Mouse (Mus musculus) embryonic facial prominence, embryonic 15.5 days (tissue): Measurements from ENCODE around the gene Snapc3. TPM values are rescaled to one million over a fixed set of nuclear protein-coding genes. Genes with fewer than 3 reads are reported as not detected.

Source experiments
- ATAC-seq: fragments of 200-750 bp; cut with Nextera tagmentation; 2 replicates; pipeline ENCODE4 v1.8.0; 2017; ENCODE audit warnings: low read depth, moderate TSS enrichment; ENCODE audit not compliant: insufficient number of reproducible peaks, low FRiP score, low TSS enrichment
- H3K27ac ChIP-seq: fragments of 300-500 bp; sonication (generic); replicated peaks from 2 replicates; pipeline ENCODE4 v1.5.1; 2015; ENCODE audit warnings: mild to moderate bottlenecking, inconsistent platforms
- H3K27me3 ChIP-seq: fragments of 300-500 bp; sonication (generic); 2 replicates; pipeline ENCODE4 v1.6.1; 2015; ENCODE audit warnings: inconsistent platforms
- H3K36me3 ChIP-seq: fragments of 300-500 bp; sonication (generic); 2 replicates; pipeline ENCODE4 v1.6.1; 2015; ENCODE audit warnings: mild to moderate bottlenecking, inconsistent platforms
- H3K4me1 ChIP-seq: fragments of 300-500 bp; sonication (generic); 2 replicates; pipeline ENCODE4 v1.6.1; 2015; ENCODE audit warnings: inconsistent platforms
- H3K4me2 ChIP-seq: fragments of 300-500 bp; sonication (generic); replicated peaks from 2 replicates; pipeline ENCODE4 v1.6.1; 2015; ENCODE audit warnings: mild to moderate bottlenecking, inconsistent platforms
- H3K4me3 ChIP-seq: fragments of 300-500 bp; sonication (generic); replicated peaks from 2 replicates; pipeline ENCODE4 v1.5.1; 2015; ENCODE audit warnings: mild to moderate bottlenecking, inconsistent platforms
- H3K9ac ChIP-seq: fragments of 300-500 bp; sonication (generic); 2 replicates; pipeline ENCODE4 v1.6.1; 2015; ENCODE audit warnings: inconsistent platforms
- H3K9me3 ChIP-seq: fragments of 300-500 bp; sonication (generic); replicated peaks from 2 replicates; pipeline ENCODE4 v1.6.1; 2016; ENCODE audit warnings: inconsistent platforms
- WGBS: fragments of 180-500 bp; shearing (Covaris S2); methylation state at CpG from one replicate; pipeline ENCODE4 v1.1.7; 2015; 5-methylcytosine and 5-hydroxymethylcytosine counted together
- polyA plus RNA-seq: library from polyadenylated mRNA; unstranded; fragments of >200 nt; fragmentation: Nextera tagmentation; extraction: Ambion mirVana; gene quantifications from 2 replicates; pipeline ENCODE4 v1.2.1, GENCODE M21; 2015

The Snapc3 gene
- polyA plus RNA-seq, 1 experiment from 2014 or later: 44.8 TPM

- H3K27me3 ChIP-seq: no peaks in the 10 kb centered on the region
- no peak overlapping the region for H3K4me3 ChIP-seq
- no peaks in the 10 kb centered on the region for H3K36me3 ChIP-seq
- no peak overlapping the region for H3K27ac ChIP-seq
- H3K4me2 ChIP-seq: no peak overlapping the region
- no peak overlapping the region for H3K9ac ChIP-seq
- no peaks in the 10 kb centered on the region for H3K9me3 ChIP-seq
- no peak for ATAC-seq
- 85% methylated on average over 4 of the region's 4 CpGs for WGBS
- H3K4me1 ChIP-seq: no peaks in the 10 kb centered on the region
Observed at GRCm38 (mm10) chr4:83396346-83396745, 21.2 kb upstream of the Snapc3 start.

- no peak overlapping the region for H3K4me2 ChIP-seq
Observed at GRCm38 (mm10) chr4:83396996-83397770, 20.3 kb upstream of the Snapc3 start.

GRCm38 (mm10) chr4:83398527-83398926 lies 19.0 kb upstream of the Snapc3 start:
- Histone ChIP-seq H3K9ac (no peak overlapping the region), H3K36me3 (no peaks in the 10 kb centered on the region), H3K27me3 (no peaks in the 10 kb centered on the region), H3K4me2 (no peak overlapping the region), H3K27ac (no peak overlapping the region), H3K4me1 (no peaks in the 10 kb centered on the region), H3K4me3 (no peak overlapping the region), H3K9me3 (peaks cover 7% of the 10 kb centered on the region; the same call in 1 of the 2 replicates)
- WGBS: 81% methylated on average over 2 of the region's 2 CpGs
- ATAC-seq: no peak

More at GRCm38 (mm10) chr4:83396996-83397770, 20.3 kb upstream of the Snapc3 start:
- no peak for ATAC-seq
- Histone ChIP-seq H3K4me3 (no peak overlapping the region), H3K9ac (no peak overlapping the region), H3K9me3 (no peaks in the 10 kb centered on the region), H3K27me3 (no peaks in the 10 kb centered on the region), H3K27ac (no peak overlapping the region), H3K4me1 (no peaks in the 10 kb centered on the region), H3K36me3 (no peaks in the 10 kb centered on the region)
- 52% methylated on average over 9 of the region's 9 CpGs for WGBS

- H3K4me2 ChIP-seq: no peak overlapping the region
- H3K4me3 ChIP-seq: no peak overlapping the region
- no peaks in the 10 kb centered on the region for H3K4me1 ChIP-seq
- no peak overlapping the region for H3K27ac ChIP-seq
- no peak for ATAC-seq
- H3K9me3 ChIP-seq: peaks cover 9% of the 10 kb centered on the region; the same call in 1 of the 2 replicates
- no peak overlapping the region for H3K9ac ChIP-seq
- H3K27me3 ChIP-seq: no peaks in the 10 kb centered on the region
- 82% methylated on average over 7 of the region's 7 CpGs for WGBS
- no peaks in the 10 kb centered on the region for H3K36me3 ChIP-seq
Observed at GRCm38 (mm10) chr4:83400691-83401595, 16.6 kb upstream of the Snapc3 start.

GRCm38 (mm10) chr4:83401712-83402111 lies 15.8 kb upstream of the Snapc3 start:
- Histone ChIP-seq H3K4me3 (no peak overlapping the region), H3K9me3 (peaks cover 9% of the 10 kb centered on the region; the same call in 1 of the 2 replicates), H3K4me1 (no peaks in the 10 kb centered on the region), H3K4me2 (no peak overlapping the region), H3K27me3 (no peaks in the 10 kb centered on the region), H3K9ac (no peak overlapping the region), H3K36me3 (no peaks in the 10 kb centered on the region), H3K27ac (no peak overlapping the region)
- no peak for ATAC-seq

GRCm38 (mm10) chr4:83407688-83408087 lies 9.8 kb upstream of the Snapc3 start:
- Histone ChIP-seq H3K9me3 (peaks cover 19% of the 10 kb centered on the region), H3K27me3 (no peaks in the 10 kb centered on the region), H3K9ac (no peak overlapping the region), H3K4me1 (no peaks in the 10 kb centered on the region), H3K4me2 (no peak overlapping the region), H3K27ac (no peak overlapping the region), H3K4me3 (no peak overlapping the region), H3K36me3 (no peaks in the 10 kb centered on the region)
- 89% methylated on average over 6 of the region's 6 CpGs for WGBS
- no peak for ATAC-seq

- no peak for ATAC-seq
- no peaks in the 10 kb centered on the region for H3K36me3 ChIP-seq
- H3K27me3 ChIP-seq: no peaks in the 10 kb centered on the region
- H3K4me3 ChIP-seq: no peak overlapping the region
- H3K9me3 ChIP-seq: peaks cover 10% of the 10 kb centered on the region; the same call in 1 of the 2 replicates
- no peak overlapping the region for H3K4me2 ChIP-seq
- H3K9ac ChIP-seq: no peak overlapping the region
- no peaks in the 10 kb centered on the region for H3K4me1 ChIP-seq
- 94% methylated on average over 4 of the region's 4 CpGs for WGBS
- H3K27ac ChIP-seq: no peak overlapping the region
Observed at GRCm38 (mm10) chr4:83409867-83410505, 7.5 kb upstream of the Snapc3 start.

GRCm38 (mm10) chr4:83412060-83412459 lies 5.5 kb upstream of the Snapc3 start:
- Histone ChIP-seq H3K4me1 (no peaks in the 10 kb centered on the region; the same call in 1 of the 2 replicates), H3K27me3 (no peaks in the 10 kb centered on the region), H3K9me3 (peaks cover 10% of the 10 kb centered on the region; the same call in 1 of the 2 replicates), H3K4me2 (no peak overlapping the region), H3K36me3 (no peaks in the 10 kb centered on the region), H3K9ac (no peak overlapping the region), H3K4me3 (no peak overlapping the region), H3K27ac (no peak overlapping the region)
- WGBS: 70% methylated on average over 3 of the region's 3 CpGs
- no peak for ATAC-seq

- no peak overlapping the region for H3K4me3 ChIP-seq
- H3K4me1 ChIP-seq: peaks cover 6% of the 10 kb centered on the region; the same call in 1 of the 2 replicates
- no peaks in the 10 kb centered on the region for H3K27me3 ChIP-seq
- WGBS: 77% methylated on average over 5 of the region's 5 CpGs
- no peak overlapping the region for H3K4me2 ChIP-seq
- H3K27ac ChIP-seq: no peak overlapping the region
- no peaks in the 10 kb centered on the region for H3K9me3 ChIP-seq
- no peak overlapping the region for H3K9ac ChIP-seq
- no peaks in the 10 kb centered on the region for H3K36me3 ChIP-seq
- no peak for ATAC-seq
Observed at GRCm38 (mm10) chr4:83414241-83414824, 3.2 kb upstream of the Snapc3 start.

GRCm38 (mm10) chr4:83417820-83418186 lies 279 bp downstream of the Snapc3 start:
- Histone ChIP-seq H3K27ac (peak overlapping the region; percentile 85), H3K4me2 (peak overlapping the region; percentile 50), H3K4me3 (peak overlapping the region; percentile 97), H3K4me1 (peaks cover 9% of the 10 kb centered on the region; the same call in 1 of the 2 replicates), H3K9me3 (no peaks in the 10 kb centered on the region), H3K36me3 (peaks cover 1% of the 10 kb centered on the region; the same call in 1 of the 2 replicates), H3K9ac (peak overlapping the region; percentile 81), H3K27me3 (no peaks in the 10 kb centered on the region)
- WGBS: under 1% methylated on average over 30 of the region's 30 CpGs
- ATAC-seq: peak; percentile 32; the same call in 1 of the 2 replicates
